Mouse (Mus musculus) heart, adult 11 months (tissue): ENCODE data around the gene Cfap77.

Experiments
- DNase-seq: peaks from one replicate; pipeline ENCODE4 v3.0.0; 2022

The Cfap77 gene

GRCm38 (mm10) chr2:28994014-28994413 lies 60.9 kb downstream of the Cfap77 start:
- no peak for DNase-seq

- DNase-seq = no peak
These were observed 66.1 kb downstream of the Cfap77 start for GRCm38 (mm10) chr2:28988781-28989180.

GRCm38 (mm10) chr2:28980080-28980910 lies 74.6 kb downstream of the Cfap77 start:
- DNase-seq = no peak

GRCm38 (mm10) chr2:28978461-28978860 lies 76.4 kb downstream of the Cfap77 start:
- DNase-seq = no peak

- peak; percentile 92 for DNase-seq
These were observed 78.2 kb downstream of the Cfap77 start for GRCm38 (mm10) chr2:28976635-28977034.

- DNase-seq = no peak
These were observed 79.3 kb downstream of the Cfap77 start for GRCm38 (mm10) chr2:28975604-28976003.

GRCm38 (mm10) chr2:28974520-28974919 lies 80.3 kb downstream of the Cfap77 start:
- no peak for DNase-seq

- no peak for DNase-seq
These were observed 80.9 kb downstream of the Cfap77 start for GRCm38 (mm10) chr2:28973832-28974450.

GRCm38 (mm10) chr2:28970424-28970823 lies 84.4 kb downstream of the Cfap77 start:
- DNase-seq = no peak

- DNase-seq = no peak
These were observed 86.6 kb downstream of the Cfap77 start for GRCm38 (mm10) chr2:28968278-28968677.

GRCm38 (mm10) chr2:28966151-28966795 lies 88.6 kb downstream of the Cfap77 start:
- DNase-seq = no peak

GRCm38 (mm10) chr2:28963565-28963964 lies 91.3 kb downstream of the Cfap77 start:
- DNase-seq = no peak

- DNase-seq = no peak
These were observed 93.2 kb downstream of the Cfap77 start for GRCm38 (mm10) chr2:28961636-28962035.

- DNase-seq = no peak
These were observed 93.8 kb downstream of the Cfap77 start for GRCm38 (mm10) chr2:28961024-28961585.

- DNase-seq = no peak
These were observed 98.0 kb downstream of the Cfap77 start for GRCm38 (mm10) chr2:28956874-28957273.

GRCm38 (mm10) chr2:28954595-28954994 lies 100.3 kb downstream of the Cfap77 start:
- DNase-seq = no peak

- DNase-seq = no peak
These were observed 101.9 kb downstream of the Cfap77 start for GRCm38 (mm10) chr2:28952981-28953380.

- no peak for DNase-seq
These were observed 108.6 kb downstream of the Cfap77 start for GRCm38 (mm10) chr2:28946312-28946711.

GRCm38 (mm10) chr2:28945388-28945787 lies 109.5 kb downstream of the Cfap77 start:
- DNase-seq = no peak

- DNase-seq = no peak
These were observed 111.0 kb downstream of the Cfap77 start for GRCm38 (mm10) chr2:28943666-28944516.

- no peak for DNase-seq
These were observed 115.9 kb downstream of the Cfap77 start for GRCm38 (mm10) chr2:28938997-28939396.

- DNase-seq = no peak
These were observed 124.3 kb downstream of the Cfap77 start for GRCm38 (mm10) chr2:28930571-28930970.

GRCm38 (mm10) chr2:28923912-28924311 lies 131.0 kb downstream of the Cfap77 start:
- DNase-seq = no peak
